Mouse (Mus musculus): ENCODE data around the gene Ttc24.

GRCm38 (mm10) chr3:88109126-88109525 lies 31.0 kb upstream of the Ttc24 start:
- TF ChIP-seq POLR2A (IDR thresholded peaks at IDR 0.05; ENCODE audit: low read depth, low read length) (no peak), CTCF (conservative IDR thresholded peaks at IDR 0.05; ENCODE audit: insufficient read depth, insufficient read length, low read depth, low read length) (no peak)
